Mouse (Mus musculus): ENCODE data around the gene Dpf1. TPM values are rescaled to one million over a fixed set of nuclear protein-coding genes. Genes with fewer than 3 reads are reported as not detected.

The Dpf1 gene
- polyA plus RNA-seq, 1 experiment from 2014 or later: 12.8 TPM

GRCm38 (mm10) chr7:29354161-29354560 lies 50.4 kb downstream of the Dpf1 start:
- no peak overlapping the region for H3K4me3 ChIP-seq
- H3K4me2 ChIP-seq: no peak overlapping the region
- H3K27ac ChIP-seq: no peak overlapping the region
- no peak for ATAC-seq (ENCODE audit: borderline replicate concordance, extremely low read depth, low FRiP score, low TSS enrichment)
- H3K4me1 ChIP-seq: no peaks in the 10 kb centered on the region
- no peaks in the 10 kb centered on the region for H3K27me3 ChIP-seq
- no peaks in the 10 kb centered on the region for H3K9me3 ChIP-seq
- H3K36me3 ChIP-seq: peaks cover 55% of the 10 kb centered on the region
- 74% methylated on average over 8 of the region's 8 CpGs for WGBS
- no peak overlapping the region for H3K9ac ChIP-seq

- peaks cover 45% of the 10 kb centered on the region for H3K36me3 ChIP-seq
- no peak overlapping the region for H3K4me2 ChIP-seq
- no peaks in the 10 kb centered on the region for H3K27me3 ChIP-seq
- no peak overlapping the region for H3K4me3 ChIP-seq
- WGBS: 90% methylated on average over 8 of the region's 8 CpGs
- ATAC-seq (ENCODE audit: borderline replicate concordance, extremely low read depth, low FRiP score, low TSS enrichment): no peak
- H3K27ac ChIP-seq: no peak overlapping the region
- H3K9me3 ChIP-seq: no peaks in the 10 kb centered on the region
- no peaks in the 10 kb centered on the region for H3K4me1 ChIP-seq
- H3K9ac ChIP-seq: no peak overlapping the region
Measured at GRCm38 (mm10) chr7:29355406-29355805, 51.7 kb downstream of the Dpf1 start.

GRCm38 (mm10) chr7:29361497-29361896 lies 57.7 kb downstream of the Dpf1 start:
- 92% methylated on average over 13 of the region's 13 CpGs for WGBS
- H3K36me3 ChIP-seq: peaks cover 30% of the 10 kb centered on the region
- no peak overlapping the region for H3K4me3 ChIP-seq
- no peak overlapping the region for H3K27ac ChIP-seq
- H3K9me3 ChIP-seq: no peaks in the 10 kb centered on the region
- H3K4me2 ChIP-seq: no peak overlapping the region
- H3K4me1 ChIP-seq: no peaks in the 10 kb centered on the region
- no peak overlapping the region for H3K9ac ChIP-seq
- no peaks in the 10 kb centered on the region for H3K27me3 ChIP-seq
- no peak for ATAC-seq (ENCODE audit: borderline replicate concordance, extremely low read depth, low FRiP score, low TSS enrichment)

GRCm38 (mm10) chr7:29364052-29364451 lies 60.3 kb downstream of the Dpf1 start:
- H3K4me1 ChIP-seq: no peaks in the 10 kb centered on the region
- no peak for ATAC-seq (ENCODE audit: borderline replicate concordance, extremely low read depth, low FRiP score, low TSS enrichment)
- H3K4me2 ChIP-seq: no peak overlapping the region
- no peak overlapping the region for H3K4me3 ChIP-seq
- peaks cover 21% of the 10 kb centered on the region for H3K36me3 ChIP-seq
- H3K27me3 ChIP-seq: no peaks in the 10 kb centered on the region
- H3K27ac ChIP-seq: no peak overlapping the region
- 28% methylated on average over 4 of the region's 4 CpGs for WGBS
- no peaks in the 10 kb centered on the region for H3K9me3 ChIP-seq
- H3K9ac ChIP-seq: no peak overlapping the region

GRCm38 (mm10) chr7:29367166-29368003 lies 63.6 kb downstream of the Dpf1 start:
- ATAC-seq (ENCODE audit: borderline replicate concordance, extremely low read depth, low FRiP score, low TSS enrichment): no peak
- 82% methylated on average over 13 of the region's 13 CpGs for WGBS
- Histone ChIP-seq H3K36me3 (peaks cover 20% of the 10 kb centered on the region), H3K9me3 (no peaks in the 10 kb centered on the region), H3K4me2 (no peak overlapping the region), H3K27ac (no peak overlapping the region), H3K27me3 (no peaks in the 10 kb centered on the region), H3K9ac (no peak overlapping the region), H3K4me3 (no peak overlapping the region), H3K4me1 (no peaks in the 10 kb centered on the region)

Other genes with a start within 250 kb of the Dpf1 start
- 0.19 and 0.24 TPM in 2 replicates for gene Ryr1, start 178.8 kb upstream of the Dpf1 start, polyA plus RNA-seq (2015; fragmentation: Nextera tagmentation; extraction: Ambion mirVana)
- 1.1 and 1.7 TPM in 2 replicates for gene Rasgrp4, start 169.1 kb upstream of the Dpf1 start, polyA plus RNA-seq (2015; fragmentation: Nextera tagmentation; extraction: Ambion mirVana)
- gene Fam98c, start 147.7 kb upstream of the Dpf1 start, polyA plus RNA-seq (2015; fragmentation: Nextera tagmentation; extraction: Ambion mirVana): 17.7 and 19.3 TPM in 2 replicates
- 0.34 and 0.74 TPM in 2 replicates for gene Ggn, start 133.7 kb upstream of the Dpf1 start, polyA plus RNA-seq (2015; fragmentation: Nextera tagmentation; extraction: Ambion mirVana)
- gene Spred3, start 133.5 kb upstream of the Dpf1 start, polyA plus RNA-seq (2015; fragmentation: Nextera tagmentation; extraction: Ambion mirVana): 1.4 and 2.3 TPM in 2 replicates
- gene Psmd8, start 123.2 kb upstream of the Dpf1 start, polyA plus RNA-seq (2015; fragmentation: Nextera tagmentation; extraction: Ambion mirVana): 267 and 270 TPM in 2 replicates
- gene Catsperg1, start 89.9 kb upstream of the Dpf1 start, polyA plus RNA-seq (2015; fragmentation: Nextera tagmentation; extraction: Ambion mirVana): 0.86 and 1.0 TPM in 2 replicates
- gene Kcnk6, start 71.4 kb upstream of the Dpf1 start, polyA plus RNA-seq (2015; fragmentation: Nextera tagmentation; extraction: Ambion mirVana): 1.7 and 2.0 TPM in 2 replicates
- gene Yif1b, start 65.6 kb upstream of the Dpf1 start, polyA plus RNA-seq (2015; fragmentation: Nextera tagmentation; extraction: Ambion mirVana): 133 and 134 TPM in 2 replicates
- 13.1 and 14.4 TPM in 2 replicates for gene 2200002D01Rik, start 55.5 kb upstream of the Dpf1 start, polyA plus RNA-seq (2015; fragmentation: Nextera tagmentation; extraction: Ambion mirVana)
- 325 and 332 TPM in 2 replicates for gene Spint2, start 22.0 kb upstream of the Dpf1 start, polyA plus RNA-seq (2015; fragmentation: Nextera tagmentation; extraction: Ambion mirVana)
- gene Ppp1r14a, start 14.6 kb upstream of the Dpf1 start, polyA plus RNA-seq (2015; fragmentation: Nextera tagmentation; extraction: Ambion mirVana): 148 and 159 TPM in 2 replicates
- 24.1 and 25.1 TPM in 2 replicates for gene Sipa1l3, start 214.7 kb downstream of the Dpf1 start, polyA plus RNA-seq (2015; fragmentation: Nextera tagmentation; extraction: Ambion mirVana)

Data from lung, embryonic 15.5 days (tissue).